Mouse (Mus musculus): ENCODE measurements around the gene Tfec. TPM values are rescaled to one million over a fixed set of nuclear protein-coding genes. Genes with fewer than 3 reads are reported as not detected.

The Tfec gene
- polyA plus RNA-seq, 1 experiment from 2014 or later = 0.71 TPM

DNA sequence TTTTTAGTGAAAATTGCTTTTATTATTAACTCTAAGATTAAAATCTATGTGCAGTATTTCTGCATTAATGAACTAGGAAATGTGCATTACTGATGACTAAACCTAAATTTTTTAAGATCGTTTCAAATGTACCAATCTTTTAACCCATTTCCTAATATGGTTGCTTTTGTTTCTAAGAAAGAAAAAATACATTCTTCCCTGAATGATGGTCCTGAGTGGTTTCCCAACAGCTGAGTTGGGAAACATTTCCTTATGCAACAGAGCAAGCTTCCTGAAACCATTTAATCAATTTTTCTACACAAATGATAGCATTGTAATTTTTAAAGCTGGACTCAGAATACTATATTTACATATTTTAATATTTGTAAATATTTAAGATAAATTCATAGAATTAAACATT lies 62.6 kb downstream of the Tfec start:
- no peaks in the 10 kb centered on the region for H3K36me3 ChIP-seq (ENCODE audit: control insufficient read depth, insufficient read depth, low read length)
- no peaks in the 10 kb centered on the region for H3K9me3 ChIP-seq (ENCODE audit: control insufficient read depth, low read length)
- H3K4me2 ChIP-seq (ENCODE audit: low read depth, severe bottlenecking) = no peak overlapping the region
- no peak overlapping the region for H3K4me3 ChIP-seq (ENCODE audit: low read depth, low read length)
- no peaks in the 10 kb centered on the region for H3K27me3 ChIP-seq (ENCODE audit: control insufficient read depth, insufficient read depth, low read length)
- DNase-seq (ENCODE audit: low spot score) = no peak
- H3K27ac ChIP-seq (replicated peaks; ENCODE audit: low read depth, low read length) = no peak overlapping the region
- no peaks in the 10 kb centered on the region for H3K4me1 ChIP-seq (ENCODE audit: control insufficient read depth, insufficient read depth, low read length)
- no peak overlapping the region for H3K9ac ChIP-seq (ENCODE audit: low read length)
- no peak for ATAC-seq (ENCODE audit: insufficient number of reproducible peaks, low FRiP score, low TSS enrichment, low read depth)
- 82% methylated on average over 1 of the region's 1 CpGs for WGBS

DNA sequence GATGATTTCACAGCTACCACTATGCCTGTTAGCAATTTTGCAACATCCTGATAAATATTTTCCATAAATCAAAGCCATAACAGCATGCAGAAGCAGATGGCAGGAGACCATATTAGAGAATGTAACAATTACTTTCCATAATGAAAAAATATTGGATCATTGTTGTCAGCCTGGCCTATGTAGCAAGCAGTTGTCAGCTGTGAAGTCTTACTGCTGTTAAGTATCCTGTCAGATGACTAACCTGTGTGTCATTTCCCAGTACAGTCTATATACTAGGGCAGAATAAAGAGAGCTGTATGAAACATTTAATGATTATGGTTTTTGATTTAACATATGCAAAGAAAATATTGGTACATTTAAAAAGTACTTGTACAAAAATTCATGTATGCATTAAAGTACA lies 69.9 kb downstream of the Tfec start:
- Histone ChIP-seq H3K4me3 (ENCODE audit: low read depth, low read length) (no peak overlapping the region), H3K27ac (replicated peaks; ENCODE audit: low read depth, low read length) (no peak overlapping the region), H3K36me3 (ENCODE audit: control insufficient read depth, insufficient read depth, low read length) (no peaks in the 10 kb centered on the region), H3K9me3 (ENCODE audit: control insufficient read depth, low read length) (no peaks in the 10 kb centered on the region), H3K27me3 (ENCODE audit: control insufficient read depth, insufficient read depth, low read length) (no peaks in the 10 kb centered on the region), H3K9ac (ENCODE audit: low read length) (no peak overlapping the region), H3K4me1 (ENCODE audit: control insufficient read depth, insufficient read depth, low read length) (no peaks in the 10 kb centered on the region), H3K4me2 (ENCODE audit: low read depth, severe bottlenecking) (no peak overlapping the region)
- no peak for DNase-seq (ENCODE audit: low spot score)
- no peak for ATAC-seq (ENCODE audit: insufficient number of reproducible peaks, low FRiP score, low TSS enrichment, low read depth)

DNA sequence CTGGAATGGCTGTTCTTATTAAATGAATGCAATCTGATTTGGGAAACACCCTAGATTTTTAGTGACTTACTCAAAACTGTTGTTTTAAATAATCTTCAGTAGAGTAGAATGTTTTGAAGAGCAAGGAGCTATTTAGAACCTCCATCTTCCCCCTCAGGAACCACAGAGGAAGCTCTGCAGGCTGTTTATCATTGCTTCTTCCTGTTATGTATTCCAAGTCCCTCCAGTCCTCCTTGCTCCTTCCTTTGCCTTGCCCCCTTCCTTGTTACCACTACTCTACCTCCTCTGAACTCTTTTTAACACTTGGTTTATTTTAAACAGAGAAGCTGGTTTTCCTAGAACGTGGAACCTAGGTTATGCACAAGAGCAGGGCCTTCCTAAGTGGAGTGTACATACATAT lies 76.3 kb downstream of the Tfec start:
- ATAC-seq (ENCODE audit: insufficient number of reproducible peaks, low FRiP score, low TSS enrichment, low read depth) (no peak), DNase-seq (ENCODE audit: low spot score) (no peak)
- WGBS = 80% methylated on average over 1 of the region's 1 CpGs
- H3K9me3 ChIP-seq (ENCODE audit: control insufficient read depth, low read length) = no peaks in the 10 kb centered on the region
- no peak overlapping the region for H3K4me3 ChIP-seq (ENCODE audit: low read depth, low read length)
- no peaks in the 10 kb centered on the region for H3K4me1 ChIP-seq (ENCODE audit: control insufficient read depth, insufficient read depth, low read length)
- no peak overlapping the region for H3K4me2 ChIP-seq (ENCODE audit: low read depth, severe bottlenecking)
- no peak overlapping the region for H3K27ac ChIP-seq (replicated peaks; ENCODE audit: low read depth, low read length)
- H3K27me3 ChIP-seq (ENCODE audit: control insufficient read depth, insufficient read depth, low read length) = no peaks in the 10 kb centered on the region
- no peak overlapping the region for H3K9ac ChIP-seq (ENCODE audit: low read length)
- no peaks in the 10 kb centered on the region for H3K36me3 ChIP-seq (ENCODE audit: control insufficient read depth, insufficient read depth, low read length)

DNA sequence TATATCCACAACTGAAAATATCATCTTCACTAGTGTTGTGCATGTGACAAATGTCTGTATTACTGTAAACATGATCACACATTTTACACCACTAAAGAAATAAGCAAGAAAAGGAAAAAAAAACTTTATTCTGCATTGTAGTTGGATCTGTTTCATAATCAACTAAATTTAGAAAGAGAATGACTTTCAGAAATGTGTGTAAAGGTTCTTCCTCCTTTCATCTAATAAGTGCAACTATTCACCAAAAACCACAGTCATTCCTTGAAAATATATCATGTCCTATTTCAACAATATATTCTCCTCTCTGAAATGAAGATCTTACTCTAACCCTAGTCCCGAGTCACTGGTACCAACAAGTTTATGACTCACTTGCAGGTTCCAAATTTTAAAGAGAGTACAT lies 91.9 kb downstream of the Tfec start:
- DNase-seq (ENCODE audit: low spot score) = no peak
- Histone ChIP-seq H3K4me1 (ENCODE audit: control insufficient read depth, insufficient read depth, low read length) (no peaks in the 10 kb centered on the region), H3K4me3 (ENCODE audit: low read depth, low read length) (no peak overlapping the region), H3K36me3 (ENCODE audit: control insufficient read depth, insufficient read depth, low read length) (no peaks in the 10 kb centered on the region), H3K4me2 (ENCODE audit: low read depth, severe bottlenecking) (no peak overlapping the region), H3K27ac (replicated peaks; ENCODE audit: low read depth, low read length) (no peak overlapping the region), H3K9me3 (ENCODE audit: control insufficient read depth, low read length) (no peaks in the 10 kb centered on the region), H3K27me3 (ENCODE audit: control insufficient read depth, insufficient read depth, low read length) (no peaks in the 10 kb centered on the region), H3K9ac (ENCODE audit: low read length) (no peak overlapping the region)
- ATAC-seq (ENCODE audit: insufficient number of reproducible peaks, low FRiP score, low TSS enrichment, low read depth) = no peak
- 78% methylated on average over 1 of the region's 1 CpGs for WGBS

DNA sequence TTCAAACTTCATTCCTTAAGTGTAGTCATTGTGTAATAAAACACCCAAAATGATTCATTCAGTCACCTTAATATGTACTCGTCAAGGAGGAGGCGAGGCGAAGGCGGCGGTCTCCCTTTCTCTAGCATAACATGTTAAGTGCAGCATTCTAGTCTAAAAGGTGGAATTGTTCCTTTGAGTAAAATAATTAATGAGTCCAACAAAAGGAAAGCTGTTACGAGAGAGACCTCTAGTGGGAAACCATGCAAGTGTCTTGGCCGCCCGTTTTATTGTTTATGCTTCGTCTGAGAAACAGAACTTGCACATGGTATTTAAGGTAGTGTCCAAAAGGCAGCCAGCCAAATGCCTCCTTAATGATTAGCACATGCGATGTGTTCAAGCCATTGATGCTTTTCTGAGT lies 100.6 kb downstream of the Tfec start:
- H3K9ac ChIP-seq (ENCODE audit: low read length) = no peak overlapping the region
- ATAC-seq (ENCODE audit: insufficient number of reproducible peaks, low FRiP score, low TSS enrichment, low read depth) = peak; percentile 58; the same call in 1 of the 2 replicates
- DNase-seq (ENCODE audit: low spot score) = peak; percentile 54
- no peaks in the 10 kb centered on the region for H3K4me1 ChIP-seq (ENCODE audit: control insufficient read depth, insufficient read depth, low read length)
- no peaks in the 10 kb centered on the region for H3K36me3 ChIP-seq (ENCODE audit: control insufficient read depth, insufficient read depth, low read length)
- 25% methylated on average over 10 of the region's 10 CpGs for WGBS
- no peaks in the 10 kb centered on the region for H3K9me3 ChIP-seq (ENCODE audit: control insufficient read depth, low read length)
- no peak overlapping the region for H3K4me3 ChIP-seq (ENCODE audit: low read depth, low read length)
- H3K27ac ChIP-seq (replicated peaks; ENCODE audit: low read depth, low read length) = no peak overlapping the region
- no peak overlapping the region for H3K4me2 ChIP-seq (ENCODE audit: low read depth, severe bottlenecking)
- H3K27me3 ChIP-seq (ENCODE audit: control insufficient read depth, insufficient read depth, low read length) = no peaks in the 10 kb centered on the region

DNA sequence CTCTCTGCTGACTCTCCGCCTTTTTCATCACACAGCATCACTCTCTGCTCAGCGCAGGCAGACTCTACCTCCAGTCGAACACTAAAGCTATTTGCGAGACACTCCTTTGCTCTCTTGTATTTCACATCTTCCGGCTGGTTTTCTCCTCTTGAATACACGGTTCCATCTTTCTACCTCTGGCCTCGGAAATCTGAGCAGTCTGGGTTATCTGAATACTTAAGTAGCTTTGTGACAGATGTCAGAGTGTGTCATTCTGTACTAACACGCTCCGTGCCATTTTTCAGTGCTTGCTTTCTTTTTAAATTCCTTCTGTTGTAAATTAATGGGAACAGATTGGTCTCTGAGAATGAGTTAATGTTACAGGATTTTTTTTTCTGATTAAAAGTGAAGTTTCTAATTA lies 101.3 kb downstream of the Tfec start:
- Histone ChIP-seq H3K4me3 (ENCODE audit: low read depth, low read length) (no peak overlapping the region), H3K27ac (replicated peaks; ENCODE audit: low read depth, low read length) (no peak overlapping the region), H3K4me1 (ENCODE audit: control insufficient read depth, insufficient read depth, low read length) (no peaks in the 10 kb centered on the region), H3K4me2 (ENCODE audit: low read depth, severe bottlenecking) (no peak overlapping the region), H3K9me3 (ENCODE audit: control insufficient read depth, low read length) (no peaks in the 10 kb centered on the region), H3K27me3 (ENCODE audit: control insufficient read depth, insufficient read depth, low read length) (no peaks in the 10 kb centered on the region), H3K9ac (ENCODE audit: low read length) (no peak overlapping the region), H3K36me3 (ENCODE audit: control insufficient read depth, insufficient read depth, low read length) (no peaks in the 10 kb centered on the region)
- ATAC-seq (ENCODE audit: insufficient number of reproducible peaks, low FRiP score, low TSS enrichment, low read depth) = no peak
- no peak for DNase-seq (ENCODE audit: low spot score)
- 74% methylated on average over 9 of the region's 9 CpGs for WGBS

DNA sequence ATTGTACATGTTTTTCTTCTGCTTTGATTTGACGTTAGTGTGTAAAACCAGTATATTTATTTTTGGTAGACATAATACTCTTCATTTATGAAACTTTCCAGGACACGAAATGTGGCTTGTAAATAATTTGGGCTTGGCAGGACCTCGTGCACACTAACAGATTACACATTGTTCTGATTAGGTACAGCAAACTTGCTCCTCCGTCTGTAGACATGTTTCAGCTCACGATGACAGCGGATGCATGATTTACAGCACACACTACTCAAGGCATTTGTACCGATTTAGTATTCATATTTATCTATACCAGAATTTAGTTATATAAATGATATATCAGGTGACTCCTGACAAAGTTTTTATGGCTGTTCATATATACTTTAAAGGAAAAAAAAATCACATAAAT lies 104.2 kb downstream of the Tfec start:
- no peaks in the 10 kb centered on the region for H3K36me3 ChIP-seq (ENCODE audit: control insufficient read depth, insufficient read depth, low read length)
- ATAC-seq (ENCODE audit: insufficient number of reproducible peaks, low FRiP score, low TSS enrichment, low read depth) (no peak), DNase-seq (ENCODE audit: low spot score) (peak; percentile 55)
- H3K4me1 ChIP-seq (ENCODE audit: control insufficient read depth, insufficient read depth, low read length) = no peaks in the 10 kb centered on the region
- no peak overlapping the region for H3K9ac ChIP-seq (ENCODE audit: low read length)
- no peaks in the 10 kb centered on the region for H3K27me3 ChIP-seq (ENCODE audit: control insufficient read depth, insufficient read depth, low read length)
- 34% methylated on average over 7 of the region's 7 CpGs for WGBS
- no peak overlapping the region for H3K4me3 ChIP-seq (ENCODE audit: low read depth, low read length)
- H3K4me2 ChIP-seq (ENCODE audit: low read depth, severe bottlenecking) = no peak overlapping the region
- H3K9me3 ChIP-seq (ENCODE audit: control insufficient read depth, low read length) = no peaks in the 10 kb centered on the region
- H3K27ac ChIP-seq (replicated peaks; ENCODE audit: low read depth, low read length) = no peak overlapping the region

DNA sequence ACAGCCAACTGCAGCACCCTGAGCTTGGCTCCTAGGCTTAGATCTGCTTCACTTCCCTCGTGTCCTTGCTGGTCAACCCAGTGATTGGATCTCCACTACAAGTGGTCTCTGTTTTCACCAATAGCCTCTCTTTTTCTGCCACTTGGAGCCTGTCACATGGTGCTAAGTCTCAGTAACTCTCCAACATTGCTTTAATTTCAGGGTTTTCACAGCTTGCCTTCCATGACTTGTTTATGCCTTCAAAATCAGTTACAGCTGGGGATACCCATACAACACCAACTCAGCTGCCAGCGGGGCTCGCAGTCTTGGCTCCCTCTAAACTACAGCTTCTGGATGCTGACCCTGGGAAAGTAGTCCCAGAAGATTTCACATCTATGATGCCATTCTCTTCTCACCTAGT lies 113.1 kb downstream of the Tfec start:
- Histone ChIP-seq H3K4me3 (ENCODE audit: low read depth, low read length) (no peak overlapping the region), H3K9ac (ENCODE audit: low read length) (no peak overlapping the region), H3K27ac (replicated peaks; ENCODE audit: low read depth, low read length) (no peak overlapping the region), H3K4me1 (ENCODE audit: control insufficient read depth, insufficient read depth, low read length) (no peaks in the 10 kb centered on the region), H3K36me3 (ENCODE audit: control insufficient read depth, insufficient read depth, low read length) (no peaks in the 10 kb centered on the region), H3K4me2 (ENCODE audit: low read depth, severe bottlenecking) (no peak overlapping the region), H3K27me3 (ENCODE audit: control insufficient read depth, insufficient read depth, low read length) (no peaks in the 10 kb centered on the region), H3K9me3 (ENCODE audit: control insufficient read depth, low read length) (no peaks in the 10 kb centered on the region)
- 40% methylated on average over 3 of the region's 3 CpGs for WGBS
- DNase-seq (ENCODE audit: low spot score) (no peak), ATAC-seq (ENCODE audit: insufficient number of reproducible peaks, low FRiP score, low TSS enrichment, low read depth) (no peak)
